Mouse (Mus musculus): ENCODE measurements around the gene Osgin1.

GRCm38 (mm10) chr8:119466794-119467193, 32.9 kb downstream of the Osgin1 start:
- TF ChIP-seq CTCF (IDR thresholded peaks at IDR 0.05; ENCODE audit: low read depth) (no peak), EP300 (IDR thresholded peaks at IDR 0.05; ENCODE audit: low read depth) (no peak)

Data from liver, embryonic 14.5 days (tissue).